Mouse (Mus musculus) C2C12 (cell line): ENCODE data around the gene Klhl3. TPM values are rescaled to one million over a fixed set of nuclear protein-coding genes. Genes with fewer than 3 reads are reported as not detected.

Experiments
- H3K27me3 ChIP-seq: one replicate; pipeline ENCODE4 v1.6.1; 2011; ENCODE audit not compliant: control insufficient read depth, insufficient read depth, insufficient read length
- H3K36me3 ChIP-seq: one replicate; pipeline ENCODE4 v1.6.1; 2011; ENCODE audit not compliant: control insufficient read depth, insufficient read depth
- H3K4me3 ChIP-seq: one replicate; pipeline ENCODE4 v1.5.1; 2011; ENCODE audit warnings: mild to moderate bottlenecking, control low read depth; ENCODE audit not compliant: poor library complexity, insufficient read depth, severe bottlenecking
- H3K79me2 ChIP-seq: one replicate; pipeline ENCODE4 v1.6.1; 2011; ENCODE audit not compliant: control insufficient read depth, insufficient read depth
- H3K79me3 ChIP-seq: one replicate; pipeline ENCODE4 v1.6.1; 2011; ENCODE audit warnings: low read depth, control low read depth
- H3ac ChIP-seq: one replicate; pipeline ENCODE3; 2011; ENCODE audit warnings: low read depth; ENCODE audit not compliant: control insufficient read depth, insufficient read length
- CEBPB ChIP-seq: IDR thresholded peaks from one replicate; pipeline ENCODE4 v1.6.1; 2011; ENCODE audit warnings: low read depth, mild to moderate bottlenecking, control low read depth, moderate library complexity
- CTCF ChIP-seq: IDR thresholded peaks from one replicate; pipeline ENCODE4 v1.5.1; 2011; ENCODE audit not compliant: control insufficient read depth, insufficient read depth, insufficient read length
- FOSL1 ChIP-seq: IDR thresholded peaks from one replicate; pipeline ENCODE4 v1.8.0; 2011; ENCODE audit warnings: mild to moderate bottlenecking, low read length; ENCODE audit not compliant: poor library complexity, insufficient read depth, severe bottlenecking
- MAX ChIP-seq: IDR thresholded peaks from one replicate; pipeline ENCODE4 v1.6.1; 2011; ENCODE audit warnings: mild to moderate bottlenecking, control low read depth
- MYOD1 ChIP-seq: IDR thresholded peaks from one replicate; pipeline ENCODE4 v1.6.1; 2011; ENCODE audit warnings: low read depth; ENCODE audit not compliant: control insufficient read depth, insufficient read length
- MYOG ChIP-seq: IDR thresholded peaks from one replicate; pipeline ENCODE4 v1.6.1; 2011; ENCODE audit not compliant: control insufficient read depth, insufficient read length; ENCODE audit errors: extremely low read depth
- USF1 ChIP-seq: IDR thresholded peaks from one replicate; pipeline ENCODE4 v1.6.1; 2011; ENCODE audit warnings: low read depth, mild to moderate bottlenecking, control low read depth, moderate library complexity
- polyA plus RNA-seq: library from polyadenylated mRNA; unstranded; fragments of >200 nt; fragmentation: generic; extraction: Trizol; gene quantifications from one replicate; pipeline ENCODE4 v1.2.1, GENCODE M21; 2012; ENCODE audit warnings: missing spikeins

Klhl3 gene
- polyA plus RNA-seq, 1 experiment, result 0.01 TPM

GRCm38 (mm10) chr13:58023726-58024453 lies 89.5 kb downstream of the Klhl3 start:
- TF ChIP-seq MAX (no peak), USF1 (no peak), MYOD1 (no peak), FOSL1 (no peak), CTCF (no peak), MYOG (no peak), CEBPB (no peak)
- no peaks in the 10 kb centered on the region for H3K36me3 ChIP-seq

GRCm38 (mm10) chr13:58023001-58023560 lies 90.3 kb downstream of the Klhl3 start:
- TF ChIP-seq CEBPB (no peak), MYOG (no peak), CTCF (no peak), FOSL1 (no peak), MAX (no peak), MYOD1 (no peak), USF1 (no peak)
- H3K4me3 ChIP-seq, result no peak overlapping the region
- H3K79me2 ChIP-seq, result no peaks in the 10 kb centered on the region
- H3K36me3 ChIP-seq, result no peaks in the 10 kb centered on the region
- no peaks in the 10 kb centered on the region for H3K79me3 ChIP-seq
- H3ac ChIP-seq, result no peak overlapping the region
- H3K27me3 ChIP-seq, result no peaks in the 10 kb centered on the region

More at GRCm38 (mm10) chr13:58023726-58024453, 89.5 kb downstream of the Klhl3 start:
- no peak overlapping the region for H3K4me3 ChIP-seq
- H3ac ChIP-seq, result no peak overlapping the region
- no peaks in the 10 kb centered on the region for H3K27me3 ChIP-seq
- no peaks in the 10 kb centered on the region for H3K79me2 ChIP-seq
- no peaks in the 10 kb centered on the region for H3K79me3 ChIP-seq

- peaks cover 3% of the 10 kb centered on the region for H3K27me3 ChIP-seq
- H3K36me3 ChIP-seq, result no peaks in the 10 kb centered on the region
- no peak overlapping the region for H3K4me3 ChIP-seq
- no peaks in the 10 kb centered on the region for H3K79me3 ChIP-seq
- TF ChIP-seq FOSL1 (no peak), USF1 (no peak), CEBPB (no peak), MYOG (no peak), MYOD1 (no peak), CTCF (no peak), MAX (no peak)
- H3ac ChIP-seq, result no peak overlapping the region
- no peaks in the 10 kb centered on the region for H3K79me2 ChIP-seq
These were observed 93.0 kb downstream of the Klhl3 start for GRCm38 (mm10) chr13:58020428-58020827.

- no peak overlapping the region for H3K4me3 ChIP-seq
- TF ChIP-seq MAX (no peak), CTCF (no peak), CEBPB (no peak), MYOD1 (no peak), MYOG (no peak), USF1 (no peak), FOSL1 (no peak)
- no peaks in the 10 kb centered on the region for H3K79me2 ChIP-seq
- no peaks in the 10 kb centered on the region for H3K79me3 ChIP-seq
- H3K36me3 ChIP-seq, result no peaks in the 10 kb centered on the region
- H3K27me3 ChIP-seq, result peaks cover 13% of the 10 kb centered on the region
- H3ac ChIP-seq, result no peak overlapping the region
These were observed 96.1 kb downstream of the Klhl3 start for GRCm38 (mm10) chr13:58017298-58017697.

DNA sequence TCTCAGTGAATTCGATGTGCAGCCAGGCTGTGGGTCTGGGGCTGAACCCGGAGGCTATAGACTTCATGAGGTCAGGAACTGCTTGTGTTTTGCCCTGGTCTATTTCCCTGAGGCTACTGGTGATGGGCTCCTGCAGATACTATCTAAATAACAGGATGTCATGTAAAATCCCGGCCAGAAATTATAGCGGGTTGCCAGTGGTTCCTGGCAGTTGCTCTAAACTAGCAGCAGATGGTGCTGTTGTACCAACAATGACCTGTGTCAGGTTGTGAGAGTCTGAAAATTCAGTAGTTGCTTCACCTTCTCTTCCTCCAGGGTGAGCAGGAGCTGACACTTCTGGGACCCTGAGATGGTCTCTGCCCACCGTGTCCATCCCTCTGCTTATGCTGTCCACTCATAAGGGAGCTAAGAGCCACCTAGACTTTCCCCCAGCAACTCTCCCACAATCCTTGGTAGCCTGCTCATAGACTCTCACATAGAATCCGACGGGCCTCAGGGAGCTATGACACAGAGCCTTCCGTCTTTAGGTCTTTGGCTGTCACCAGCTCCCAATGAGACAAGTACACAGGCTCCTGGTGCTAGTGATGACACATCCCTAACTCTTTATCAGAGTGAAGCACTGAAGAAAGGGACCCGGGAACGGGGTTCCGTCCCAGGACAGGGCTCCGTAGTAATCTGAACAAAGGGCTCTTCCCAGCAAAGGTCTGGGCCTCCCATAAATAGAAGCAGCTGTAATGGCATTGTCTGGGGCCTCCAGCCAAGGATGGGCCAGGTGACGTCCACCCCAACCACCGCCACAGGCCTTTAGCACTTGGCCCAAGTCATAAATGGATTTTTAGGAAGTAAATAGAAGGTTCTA lies 101.1 kb downstream of the Klhl3 start:
- H3K27me3 ChIP-seq, result peaks cover 16% of the 10 kb centered on the region
- no peak overlapping the region for H3ac ChIP-seq
- H3K4me3 ChIP-seq, result no peak overlapping the region
- H3K79me3 ChIP-seq, result no peaks in the 10 kb centered on the region
- no peaks in the 10 kb centered on the region for H3K36me3 ChIP-seq
- TF ChIP-seq CEBPB (no peak), USF1 (no peak), MAX (no peak), FOSL1 (no peak), CTCF (no peak), MYOG (no peak), MYOD1 (no peak)
- no peaks in the 10 kb centered on the region for H3K79me2 ChIP-seq
